Mouse (Mus musculus) heart, embryonic 14.5 days (tissue): ENCODE results near the gene Lrp11. TPM values are rescaled to one million over a fixed set of nuclear protein-coding genes. Genes with fewer than 3 reads are reported as not detected.

Experiments
- ATAC-seq: fragments of 200-750 bp; cut with Nextera tagmentation; 2 replicates; pipeline ENCODE4 v1.8.0; 2017; ENCODE audit warnings: low read depth, moderate TSS enrichment; ENCODE audit not compliant: insufficient number of reproducible peaks, insufficient read depth, low FRiP score
- H3K27ac ChIP-seq, 2 experiments: fragments of 200-500 bp in 1 of 2; fragments of 300-500 bp in 1 of 2; sonication (generic) in 1 of 2; replicated peaks in 1 of 2; 2 replicates each; pipeline ENCODE4 v1.5.1; 2012 to 2014; ENCODE audit warnings: low read depth in 2 of 2, low read length in 2 of 2, control low read depth in 1 of 2, mild to moderate bottlenecking in 1 of 2, mixed read lengths in 1 of 2; ENCODE audit not compliant: control insufficient read depth in 1 of 2, insufficient read depth in 1 of 2
- H3K27me3 ChIP-seq: fragments of 300-500 bp; sonication (generic); 2 replicates; pipeline ENCODE4 v1.6.1; 2014; ENCODE audit warnings: mild to moderate bottlenecking, low read length, control low read depth; ENCODE audit not compliant: control insufficient read depth, insufficient read depth
- H3K36me3 ChIP-seq: fragments of 300-500 bp; sonication (generic); 2 replicates; pipeline ENCODE4 v1.6.1; 2014; ENCODE audit warnings: mild to moderate bottlenecking, control low read depth, low read length, mixed read lengths; ENCODE audit not compliant: control insufficient read depth, insufficient read depth
- H3K4me1 ChIP-seq, 2 experiments: fragments of 200-500 bp in 1 of 2; fragments of 300-500 bp in 1 of 2; sonication (generic) in 1 of 2; 2 replicates each; pipeline ENCODE4 v1.6.1; 2012 to 2014; ENCODE audit warnings: low read length in 2 of 2, control low read depth in 1 of 2, mixed read lengths in 1 of 2; ENCODE audit not compliant: control insufficient read depth in 2 of 2, insufficient read depth in 2 of 2
- H3K4me2 ChIP-seq: fragments of 300-500 bp; sonication (generic); 2 replicates; pipeline ENCODE4 v1.6.1; 2014; ENCODE audit warnings: mild to moderate bottlenecking, low read length
- H3K4me3 ChIP-seq, 2 experiments: fragments of 200-500 bp in 1 of 2; fragments of 300-500 bp in 1 of 2; sonication (generic) in 1 of 2; 2 replicates each; pipeline ENCODE4 v1.5.1; 2012 to 2014; ENCODE audit warnings: low read length in 2 of 2, mild to moderate bottlenecking in 2 of 2, control low read depth in 1 of 2, low read depth in 1 of 2, moderate library complexity in 1 of 2; ENCODE audit not compliant: control insufficient read depth in 1 of 2, insufficient read depth in 1 of 2
- H3K9ac ChIP-seq: fragments of 300-500 bp; sonication (generic); 2 replicates; pipeline ENCODE4 v1.6.1; 2014; ENCODE audit warnings: mild to moderate bottlenecking, low read length
- H3K9me3 ChIP-seq: fragments of 300-500 bp; sonication (generic); 2 replicates; pipeline ENCODE4 v1.6.1; 2016; ENCODE audit warnings: low read length, control low read depth; ENCODE audit not compliant: control insufficient read depth
- whole genome bisulfite sequencing: fragments of 180-500 bp; shearing (Covaris S2); extraction: QIAGEN DNeasy Blood & Tissue Kit; methylation state at CpG from one replicate; pipeline ENCODE4 v1.1.7; 2014; 5-methylcytosine and 5-hydroxymethylcytosine counted together
- polyA plus RNA-seq: library from polyadenylated mRNA; unstranded; fragments of >200 nt; fragmentation: Nextera tagmentation; extraction: Ambion mirVana; gene quantifications from 2 replicates; pipeline ENCODE4 v1.2.1, GENCODE M21; 2014

Gene Lrp11
- polyA plus RNA-seq, 1 experiment from 2014 or later = 1.9 TPM

GRCm38 (mm10) chr10:7623861-7624518 is 34.4 kb downstream of the Lrp11 start:
- peaks cover 21 to 40% of the 10 kb centered on the region in 2 experiments for H3K4me1 ChIP-seq
- H3K9ac ChIP-seq = no peak overlapping the region
- H3K36me3 ChIP-seq = 0 out of 2 replicates have a peak, but pooled peaks cover 5% of the 10 kb centered on the region
- H3K9me3 ChIP-seq = no peaks in the 10 kb centered on the region
- H3K27me3 ChIP-seq = no peaks in the 10 kb centered on the region
- 83% methylated on average over 3 of the region's 3 CpGs for WGBS
- no peak overlapping the region for H3K4me3 ChIP-seq
- no peak for ATAC-seq
- H3K27ac ChIP-seq = no peak overlapping the region
- no peak overlapping the region for H3K4me2 ChIP-seq

GRCm38 (mm10) chr10:7629092-7629491 is 39.5 kb downstream of the Lrp11 start:
- Histone ChIP-seq H3K27me3 (no peaks in the 10 kb centered on the region), H3K4me3 (no peak overlapping the region), H3K9ac (no peak overlapping the region), H3K4me1 (peaks cover 21 to 41% of the 10 kb centered on the region in 2 experiments), H3K36me3 (peaks cover 21% of the 10 kb centered on the region), H3K27ac (peak overlapping the region; percentile 39 to 42; a peak in 2 of 4 replicates), H3K9me3 (no peaks in the 10 kb centered on the region), H3K4me2 (no peak overlapping the region)
- ATAC-seq = no peak
- WGBS = 39% methylated on average over 4 of the region's 4 CpGs

DNA sequence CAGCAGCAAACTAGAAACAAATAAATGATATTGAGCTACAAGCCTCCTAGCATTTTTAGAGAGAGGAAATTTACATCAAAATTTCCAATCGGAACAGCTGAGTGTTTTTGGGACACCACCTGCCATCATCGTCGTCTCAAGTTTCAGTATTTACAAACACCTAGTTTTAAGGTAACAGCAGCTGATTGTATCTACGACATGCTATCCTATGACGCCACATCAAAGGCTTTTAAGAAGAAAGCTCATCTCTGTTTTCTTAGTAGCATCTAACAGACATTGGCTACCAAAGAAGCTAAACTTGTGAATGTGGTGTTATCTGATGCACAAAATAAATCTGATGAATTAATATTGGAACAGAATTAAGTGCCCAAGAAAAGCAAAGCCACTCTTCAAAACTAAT is 40.7 kb downstream of the Lrp11 start:
- H3K27me3 ChIP-seq = no peaks in the 10 kb centered on the region
- no peak overlapping the region for H3K4me3 ChIP-seq
- no peak overlapping the region for H3K27ac ChIP-seq
- H3K9ac ChIP-seq = no peak overlapping the region
- H3K4me2 ChIP-seq = no peak overlapping the region
- H3K36me3 ChIP-seq = peaks cover 21% of the 10 kb centered on the region
- WGBS = 93% methylated on average over 5 of the region's 5 CpGs
- H3K9me3 ChIP-seq = no peaks in the 10 kb centered on the region
- peaks cover 21 to 40% of the 10 kb centered on the region in 2 experiments for H3K4me1 ChIP-seq
- ATAC-seq = no peak

DNA sequence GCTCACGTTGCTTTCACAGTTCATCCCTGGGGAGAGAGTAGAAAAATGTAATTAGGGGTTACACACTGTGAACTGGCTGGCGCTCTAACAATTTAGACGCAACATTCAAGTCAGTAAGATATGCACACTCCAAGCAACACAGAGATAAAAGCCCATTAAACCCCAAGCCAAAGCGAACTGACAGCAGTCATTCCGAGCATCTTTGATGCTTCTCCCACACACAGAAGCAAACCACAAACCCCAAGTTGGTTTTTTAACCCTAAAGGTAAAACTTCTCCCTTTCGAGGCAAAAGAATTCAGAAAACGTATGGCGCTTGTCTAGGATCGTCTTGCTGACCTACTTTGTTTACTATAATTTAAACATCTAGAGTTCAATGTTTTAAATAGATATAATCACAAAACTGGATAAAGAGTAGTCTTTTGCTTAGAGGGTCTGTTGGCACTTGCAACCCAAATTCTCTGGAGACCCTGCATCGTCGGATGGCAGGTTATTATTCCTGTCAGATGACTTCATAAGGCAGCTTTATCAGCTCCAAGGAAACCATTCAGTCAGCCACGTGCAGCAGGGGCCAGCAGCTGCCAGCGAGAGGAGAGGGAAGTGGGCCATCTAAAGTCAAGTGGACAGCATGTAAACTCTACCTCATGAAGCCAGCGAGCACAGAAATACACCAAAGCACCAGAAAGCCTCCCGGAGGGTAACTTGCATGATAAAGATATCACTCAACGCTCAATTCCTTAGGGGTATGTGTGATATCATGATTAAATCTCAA is 41.5 kb downstream of the Lrp11 start:
- peak overlapping the region; percentile 16; the same call in 1 of the 2 replicates for H3K4me2 ChIP-seq
- no peak for ATAC-seq

GRCm38 (mm10) chr10:7640366-7640765 is 50.8 kb downstream of the Lrp11 start:
- no peak overlapping the region for H3K9ac ChIP-seq
- no peaks in the 10 kb centered on the region for H3K27me3 ChIP-seq
- no peak overlapping the region for H3K4me2 ChIP-seq
- ATAC-seq = no peak
- H3K36me3 ChIP-seq = peaks cover 78% of the 10 kb centered on the region
- no peak overlapping the region for H3K27ac ChIP-seq
- H3K9me3 ChIP-seq = no peaks in the 10 kb centered on the region
- H3K4me3 ChIP-seq = no peak overlapping the region
- 97% methylated on average over 12 of the region's 12 CpGs for WGBS
- H3K4me1 ChIP-seq = no peaks in the 10 kb centered on the region

More for the DNA sequence above, 41.5 kb downstream of the Lrp11 start:
- Histone ChIP-seq H3K9me3 (no peaks in the 10 kb centered on the region), H3K27me3 (no peaks in the 10 kb centered on the region), H3K36me3 (peaks cover 21% of the 10 kb centered on the region), H3K4me3 (no peak overlapping the region), H3K9ac (no peak overlapping the region), H3K27ac (peak overlapping the region in 1 of 2 experiments; percentile 41; a peak in 1 of 4 replicates), H3K4me1 (peaks cover 21 to 40% of the 10 kb centered on the region in 2 experiments)
- 47% methylated on average over 16 of the region's 16 CpGs for WGBS

GRCm38 (mm10) chr10:7645911-7646310 is 56.3 kb downstream of the Lrp11 start:
- H3K27me3 ChIP-seq = no peaks in the 10 kb centered on the region
- 85% methylated on average over 2 of the region's 2 CpGs for WGBS

DNA sequence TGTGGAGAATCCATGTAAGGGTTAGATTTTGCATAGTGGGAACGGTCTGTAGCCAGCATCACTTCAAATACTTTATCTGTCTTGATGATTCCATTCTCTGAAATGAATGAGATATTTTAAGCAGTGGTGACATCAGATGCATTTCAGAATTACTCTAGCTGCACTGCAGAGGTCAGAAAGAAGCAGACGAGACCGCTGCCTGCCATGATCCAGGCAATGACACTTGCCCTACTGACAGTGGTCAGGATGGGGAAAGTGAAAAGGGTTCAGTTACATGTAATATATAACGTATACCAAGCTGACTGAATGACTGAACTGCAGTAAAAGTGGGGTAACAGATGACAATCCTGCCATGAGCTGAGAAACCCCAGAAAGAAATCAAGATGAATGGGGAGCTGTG is 59.5 kb downstream of the Lrp11 start:
- H3K9ac ChIP-seq = 0 out of 2 replicates have a peak overlapping the region, but pooled peaks have one; percentile 31
- 36% methylated on average over 4 of the region's 4 CpGs for WGBS
- peaks cover 2 to 5% of the 10 kb centered on the region in 2 experiments; a peak in 3 of 4 replicates for H3K4me1 ChIP-seq
- H3K9me3 ChIP-seq = no peaks in the 10 kb centered on the region
- no peaks in the 10 kb centered on the region for H3K27me3 ChIP-seq
- H3K27ac ChIP-seq = 0 out of 4 replicates have a peak overlapping the region, but pooled peaks of 1 of the 2 experiments have one; percentile 19
- H3K4me3 ChIP-seq = no peak overlapping the region
- no peak overlapping the region for H3K4me2 ChIP-seq
- H3K36me3 ChIP-seq = peaks cover 38% of the 10 kb centered on the region
- ATAC-seq = no peak

More at GRCm38 (mm10) chr10:7645911-7646310, 56.3 kb downstream of the Lrp11 start:
- peaks cover 2 to 5% of the 10 kb centered on the region in 2 experiments; a peak in 3 of 4 replicates for H3K4me1 ChIP-seq
- H3K9me3 ChIP-seq = no peaks in the 10 kb centered on the region
- H3K27ac ChIP-seq = no peak overlapping the region
- peaks cover 65% of the 10 kb centered on the region for H3K36me3 ChIP-seq
- ATAC-seq = no peak
- H3K4me3 ChIP-seq = no peak overlapping the region
- H3K4me2 ChIP-seq = no peak overlapping the region
- no peak overlapping the region for H3K9ac ChIP-seq
